Mouse (Mus musculus): Measurements from ENCODE around the gene Gm3252. TPM values are rescaled to one million over a fixed set of nuclear protein-coding genes. Genes with fewer than 3 reads are reported as not detected.
"Not testable (repeated sequence)": the region's sequence is repeated elsewhere in the genome, so short reads cannot be mapped to it uniquely, and the experiment has no call there.

The Gm3252 gene
- total RNA-seq (2021): under 1 TPM; 0.50 to 0.54 TPM
- long read RNA-seq, experiment 1, partial matches to known transcripts: 0 of 2 reads
- long read RNA-seq, experiment 1, other reads (novel, unspliced or antisense): 2 of 2 reads
- long read RNA-seq, experiment 2, partial matches to known transcripts: 0 of 1 reads
- long read RNA-seq, experiment 2, other reads (novel, unspliced or antisense): 1 of 1 reads

DNA sequence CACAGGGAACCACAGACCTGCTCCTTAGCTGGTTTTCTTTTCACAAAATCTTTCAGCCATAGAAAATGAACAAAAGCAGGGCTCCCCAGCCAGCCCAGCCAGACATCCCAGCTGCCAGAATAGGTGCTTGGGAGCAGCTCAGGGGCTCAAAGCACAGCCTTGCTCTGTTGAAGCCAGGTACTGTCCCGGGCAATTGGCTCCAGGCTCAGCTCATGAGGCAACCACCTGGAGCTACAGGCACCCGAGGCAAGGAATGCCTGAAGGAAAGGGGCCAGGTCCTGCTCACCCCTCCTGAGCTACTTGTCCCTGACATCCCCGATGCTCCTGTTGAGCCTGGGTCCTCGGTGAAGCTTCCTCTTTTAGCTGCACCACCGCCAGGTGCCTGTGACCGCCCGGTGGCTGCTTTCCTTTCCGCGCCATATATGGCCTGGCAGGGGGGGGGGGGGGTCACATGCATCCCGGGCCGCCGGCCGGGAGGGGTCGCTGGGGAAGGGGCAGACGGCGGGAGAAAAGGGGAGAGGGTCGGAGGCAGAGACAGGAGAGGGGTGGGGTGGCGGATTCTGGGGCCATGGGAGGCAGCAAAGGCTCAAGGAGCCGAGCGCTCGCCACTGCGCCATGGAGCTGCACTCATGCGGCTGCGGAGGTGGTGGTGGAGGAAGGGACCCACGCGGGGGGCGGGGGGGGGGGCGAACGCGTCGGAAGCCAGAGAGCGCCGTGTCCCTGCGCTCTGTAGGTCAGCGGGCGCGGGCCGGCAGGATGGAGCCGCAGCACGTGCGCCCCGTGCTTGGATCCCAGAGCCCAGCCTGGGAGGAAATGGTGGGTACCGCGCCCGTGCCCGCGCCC is at the start of gene Gm3252:
TSS of gene Gm3252 (plus strand) at position 738 of the 843 bp plus-strand sequence.
- DNase-seq: not testable (repeated sequence)

DNA sequence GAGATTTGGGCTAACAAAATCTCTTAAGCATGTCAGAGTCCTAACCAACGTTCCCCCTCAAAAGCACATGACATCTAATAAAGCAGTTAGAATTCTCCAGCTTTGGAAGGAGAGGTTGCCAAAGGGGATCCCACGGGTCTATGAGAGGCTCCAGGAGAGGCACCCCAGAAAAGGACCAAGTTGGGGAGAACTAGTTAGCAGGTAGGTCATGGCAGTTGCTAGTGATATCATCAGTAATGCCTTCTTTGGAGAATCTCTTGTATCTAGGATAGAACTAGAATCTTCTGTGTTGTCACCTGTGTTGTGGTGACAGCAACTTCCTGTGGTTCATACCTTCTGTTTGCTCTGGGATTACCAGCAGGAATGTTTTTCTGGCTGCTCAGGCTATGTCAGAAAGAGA is 17.6 kb upstream of the Gm3252 start, which contains the start of gene Gm7876:
TSS of gene Gm7876 (plus strand) at position 301 of the 400 bp plus-strand sequence.
- DNase-seq: not testable (repeated sequence)

GRCm38 (mm10) chr14:4776037-4776436 is 49.5 kb downstream of the Gm3252 start, which contains the start of gene Gm9602:
Gene Gm9602, plus strand, starts transcription at chr14:4776337.
- DNase-seq: not testable (repeated sequence)

Other genes with a start within 250 kb of the Gm3252 start
- not detected for gene Gm3182, start 245.0 kb upstream of the Gm3252 start, total RNA-seq (2021)
- gene Gm3047, start 171.4 kb upstream of the Gm3252 start, total RNA-seq (2021): not detected
- not detected for gene Gm8159, start 94.4 kb upstream of the Gm3252 start, total RNA-seq (2021)
- not detected for gene Gm3239, start 62.6 kb upstream of the Gm3252 start, total RNA-seq (2021)
- under 1 TPM in 1 of 2 experiments, not detected in 1; 0.14 TPM for gene Gm7876, start 17.5 kb upstream of the Gm3252 start, total RNA-seq (2021)
- not detected for gene Gm9602, start 49.6 kb downstream of the Gm3252 start, total RNA-seq (2021)
- under 1 TPM in 1 of 2 experiments, not detected in 1; 0.38 TPM for gene Gm3269, start 111.3 kb downstream of the Gm3252 start, total RNA-seq (2021)
- 1 to 10 TPM; 6.0 to 7.8 TPM for gene Gm3264, start 128.8 kb downstream of the Gm3252 start, total RNA-seq (2021)
- gene Gm3278, start 165.6 kb downstream of the Gm3252 start, total RNA-seq (2021): not detected

Data from gastrocnemius, postnatal 10 days (tissue).